Mouse (Mus musculus) erythroblast, embryonic 14.5 days (primary cell): ENCODE results near the gene Trappc11.

Experiments used
- GATA1 ChIP-seq: IDR thresholded peaks from 2 replicates; pipeline ENCODE4 v1.6.1; 2012; ENCODE audit warnings: low read length, inconsistent platforms, mixed read lengths
- TAL1 ChIP-seq: IDR thresholded peaks from 3 replicates; pipeline ENCODE4 v1.6.1; 2012; ENCODE audit warnings: low read length, inconsistent platforms, mixed read lengths

DNA sequence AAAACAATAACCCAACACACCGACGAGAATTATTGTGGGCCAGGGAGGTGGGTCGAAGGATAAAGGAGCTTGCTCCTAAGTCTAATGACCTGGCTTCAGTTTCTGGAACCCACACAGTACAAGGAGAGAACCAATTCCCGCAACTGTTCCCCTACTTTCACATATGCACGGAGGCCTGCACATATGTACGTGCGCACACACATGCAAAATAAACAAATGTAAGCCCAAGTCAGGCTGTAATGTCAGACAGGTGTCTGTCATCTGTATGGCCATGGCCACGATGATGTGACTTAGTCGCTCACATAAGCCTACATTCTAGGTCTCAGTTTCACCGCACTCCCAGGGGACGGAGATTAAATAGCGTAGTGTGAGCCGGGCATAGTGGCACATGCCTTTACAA, 30.7 kb downstream of the Trappc11 start:
- TF ChIP-seq TAL1 (no peak), GATA1 (no peak)
